Mouse (Mus musculus) splenic B cell, adult 2 months (primary cell): Measurements from ENCODE around the gene Slc27a4.
A peak's percentile ranks its signal among the peaks of the same experiment; 100 is the strongest.
"Not testable (repeated sequence)": the region's sequence is repeated elsewhere in the genome, so short reads cannot be mapped to it uniquely, and the experiment has no call there.

Experiments used
- DNase-seq: peaks from one replicate; pipeline ENCODE4 v3.0.0-alpha.2; 2011; ENCODE audit warnings: low read depth, low spot score
- H3K27me3 ChIP-seq: 2 replicates; pipeline ENCODE4 v1.6.1; 2012; ENCODE audit warnings: mild to moderate bottlenecking, low read length, moderate library complexity, mixed read lengths; ENCODE audit not compliant: control insufficient read depth, poor library complexity, insufficient read depth, severe bottlenecking
- H3K36me3 ChIP-seq: 2 replicates; pipeline ENCODE4 v1.6.1; 2012; ENCODE audit warnings: mild to moderate bottlenecking, low read length, moderate library complexity, mixed read lengths; ENCODE audit not compliant: control insufficient read depth, poor library complexity, insufficient read depth, severe bottlenecking

Gene Slc27a4

GRCm38 (mm10) chr2:29802075-29802826 lies at the start of gene Slc27a4:
Slc27a4 (plus strand) TSS chr2:29802634.
- Histone ChIP-seq H3K36me3 (no peaks in the 10 kb centered on the region), H3K27me3 (no peaks in the 10 kb centered on the region)
- peak; percentile 91 for DNase-seq

GRCm38 (mm10) chr2:29755693-29756092 lies 46.7 kb upstream of the Slc27a4 start:
- Histone ChIP-seq H3K36me3 (no peaks in the 10 kb centered on the region), H3K27me3 (no peaks in the 10 kb centered on the region; the same call in 1 of the 2 replicates)
- no peak for DNase-seq

- Histone ChIP-seq H3K27me3 (no peaks in the 10 kb centered on the region), H3K36me3 (no peaks in the 10 kb centered on the region)
- DNase-seq = peak; percentile 76
Observed at GRCm38 (mm10) chr2:29764831-29765230, 37.6 kb upstream of the Slc27a4 start.

- Histone ChIP-seq H3K36me3 (no peaks in the 10 kb centered on the region), H3K27me3 (no peaks in the 10 kb centered on the region; the same call in 1 of the 2 replicates)
- DNase-seq = no peak
Observed at GRCm38 (mm10) chr2:29767976-29768709, 34.3 kb upstream of the Slc27a4 start.

- Histone ChIP-seq H3K36me3 (no peaks in the 10 kb centered on the region), H3K27me3 (no peaks in the 10 kb centered on the region; the same call in 1 of the 2 replicates)
- no peak for DNase-seq
Observed at GRCm38 (mm10) chr2:29768901-29769300, 33.5 kb upstream of the Slc27a4 start.

GRCm38 (mm10) chr2:29770162-29770561 lies 32.3 kb upstream of the Slc27a4 start:
- Histone ChIP-seq H3K36me3 (no peaks in the 10 kb centered on the region), H3K27me3 (no peaks in the 10 kb centered on the region; the same call in 1 of the 2 replicates)
- no peak for DNase-seq

- H3K27me3 ChIP-seq = no peaks in the 10 kb centered on the region; the same call in 1 of the 2 replicates
- DNase-seq = no peak
- H3K36me3 ChIP-seq = peaks cover 2% of the 10 kb centered on the region; the same call in 1 of the 2 replicates
Observed at GRCm38 (mm10) chr2:29771611-29772461, 30.6 kb upstream of the Slc27a4 start.

GRCm38 (mm10) chr2:29773323-29773722 lies 29.1 kb upstream of the Slc27a4 start:
- Histone ChIP-seq H3K36me3 (peaks cover 10% of the 10 kb centered on the region), H3K27me3 (no peaks in the 10 kb centered on the region; the same call in 1 of the 2 replicates)
- no peak for DNase-seq

GRCm38 (mm10) chr2:29781256-29781655 lies 21.2 kb upstream of the Slc27a4 start:
- DNase-seq, H3K27me3 ChIP-seq: not testable (repeated sequence)
- peaks cover 48% of the 10 kb centered on the region for H3K36me3 ChIP-seq

GRCm38 (mm10) chr2:29784290-29784689 lies 18.1 kb upstream of the Slc27a4 start:
- DNase-seq = no peak
- H3K27me3 ChIP-seq = no peaks in the 10 kb centered on the region
- H3K36me3 ChIP-seq = peaks cover 35% of the 10 kb centered on the region

GRCm38 (mm10) chr2:29787104-29787917 lies 15.1 kb upstream of the Slc27a4 start, which contains the start of gene Coq4:
Coq4 (plus strand) TSS chr2:29787493.
- peak; percentile 93 for DNase-seq
- no peaks in the 10 kb centered on the region for H3K27me3 ChIP-seq
- H3K36me3 ChIP-seq = peaks cover 16% of the 10 kb centered on the region

- no peaks in the 10 kb centered on the region for H3K27me3 ChIP-seq
Observed at GRCm38 (mm10) chr2:29787937-29788681, 14.3 kb upstream of the Slc27a4 start, which contains the start of gene Trub2. Trub2 (minus strand) TSS chr2:29788502.

GRCm38 (mm10) chr2:29792772-29793487 lies 9.5 kb upstream of the Slc27a4 start:
- DNase-seq = no peak

More at GRCm38 (mm10) chr2:29787937-29788681, 14.3 kb upstream of the Slc27a4 start, which contains the start of gene Trub2:
- peak; percentile 84 for DNase-seq
- H3K36me3 ChIP-seq = peaks cover 14% of the 10 kb centered on the region

More at GRCm38 (mm10) chr2:29792772-29793487, 9.5 kb upstream of the Slc27a4 start:
- H3K36me3 ChIP-seq = no peaks in the 10 kb centered on the region
- H3K27me3 ChIP-seq = no peaks in the 10 kb centered on the region
